Mouse (Mus musculus) embryonic fibroblast, embryonic 13.5 days (primary cell): Measurements from ENCODE around the gene Ciao1. TPM values are rescaled to one million over a fixed set of nuclear protein-coding genes. Genes with fewer than 3 reads are reported as not detected.

Experiments used
- H3K27ac ChIP-seq: 2 replicates; pipeline ENCODE4 v1.5.1; 2012; ENCODE audit warnings: low read length, control low read depth, inconsistent platforms; ENCODE audit not compliant: insufficient read depth
- H3K4me1 ChIP-seq: 2 replicates; pipeline ENCODE4 v1.6.1; 2011; ENCODE audit warnings: low read length; ENCODE audit not compliant: control insufficient read depth, insufficient read depth
- H3K4me3 ChIP-seq: 2 replicates; pipeline ENCODE4 v1.5.1; 2011; ENCODE audit warnings: mild to moderate bottlenecking, control low read depth, low read length; ENCODE audit not compliant: insufficient read depth
- CTCF ChIP-seq: IDR thresholded peaks from 2 replicates; pipeline ENCODE4 v1.5.1; 2011; ENCODE audit warnings: mild to moderate bottlenecking, control low read depth, low read length, moderate library complexity, borderline replicate concordance; ENCODE audit not compliant: insufficient read depth
- POLR2A ChIP-seq: IDR thresholded peaks from 2 replicates; pipeline ENCODE4 v1.6.1; 2011; ENCODE audit warnings: low read depth, mild to moderate bottlenecking, control low read depth, low read length, moderate library complexity
- polyA plus RNA-seq: library from polyadenylated mRNA; stranded (reverse); fragments of >200 nt; gene quantifications from 2 replicates; pipeline ENCODE4 v1.2.4, GENCODE M21; 2011; ENCODE audit warnings: low read depth; ENCODE audit not compliant: missing spikeins, insufficient read length

Gene Ciao1
- polyA plus RNA-seq, 1 experiment, result 23.1 TPM

DNA sequence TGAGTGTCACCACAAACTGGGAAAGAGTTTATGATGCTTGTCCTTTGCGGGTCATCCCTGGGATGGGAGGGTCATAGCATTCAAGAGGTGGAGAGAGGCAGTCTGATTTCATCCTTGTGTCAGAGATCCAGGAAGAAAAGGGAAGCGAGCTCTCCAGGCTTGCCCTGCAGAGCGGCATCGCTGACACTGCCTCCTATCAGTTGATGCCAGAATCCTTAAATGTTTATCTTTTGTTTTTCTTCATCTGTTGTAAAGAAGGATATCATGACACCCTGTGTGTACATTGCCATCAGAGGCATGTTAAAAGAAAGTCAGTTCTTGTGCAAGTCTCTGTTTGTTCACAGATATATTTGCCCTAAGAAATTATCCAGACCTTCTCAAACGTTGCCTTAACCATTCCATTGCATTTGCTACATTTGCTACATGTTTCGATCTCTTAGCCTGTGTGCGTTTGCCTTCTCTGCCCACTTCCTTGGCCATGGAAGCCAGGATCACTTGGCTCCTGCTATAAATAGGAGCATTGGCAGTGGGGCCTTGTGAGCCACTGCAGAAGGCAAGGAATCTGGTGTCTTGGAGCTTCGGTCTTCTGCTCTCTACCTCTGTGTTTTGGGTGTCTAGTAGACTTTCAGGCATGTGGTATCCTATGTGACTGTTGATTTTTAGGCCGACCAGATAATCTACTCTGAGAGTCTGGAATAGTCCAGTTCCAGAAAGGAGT is 2.8 kb upstream of the Ciao1 start:
- TF ChIP-seq CTCF (no peak), POLR2A (no peak)
- Histone ChIP-seq H3K27ac (no peak overlapping the region), H3K4me3 (no peak overlapping the region), H3K4me1 (peaks cover 17% of the 10 kb centered on the region)

DNA sequence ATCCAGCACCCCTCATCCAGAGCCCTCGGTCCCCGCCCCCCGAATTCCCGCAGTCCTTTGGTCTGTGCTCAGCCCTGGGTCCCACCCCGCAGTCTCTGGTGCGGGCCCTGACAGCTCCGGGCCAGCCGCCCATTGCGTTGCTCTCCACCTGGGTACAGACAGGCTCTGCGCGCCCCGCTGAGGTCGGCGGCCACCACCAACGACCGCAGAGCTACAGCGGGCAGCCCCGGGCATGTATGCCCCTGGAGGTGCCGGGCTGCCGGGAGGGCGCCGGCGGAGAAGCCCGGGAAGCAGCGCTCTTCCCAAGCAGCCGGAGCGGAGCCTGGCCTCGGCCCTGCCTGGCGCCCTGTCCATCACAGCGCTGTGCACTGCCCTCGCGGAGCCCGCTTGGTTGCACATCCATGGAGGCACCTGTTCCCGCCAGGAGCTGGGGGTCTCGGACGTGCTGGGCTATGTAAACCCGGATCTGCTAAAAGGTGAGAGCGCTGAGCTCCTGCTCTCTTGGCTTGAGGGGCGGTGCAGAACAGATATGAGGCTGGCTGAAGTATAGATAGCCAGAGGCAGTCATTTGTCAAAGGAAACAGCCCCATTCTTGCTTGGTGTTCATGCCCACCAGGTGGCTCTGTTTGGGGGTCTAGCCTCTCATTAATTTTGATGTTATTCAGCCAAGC is 853 bp upstream of the Ciao1 start:
- TF ChIP-seq POLR2A (no peak), CTCF (no peak)
- Histone ChIP-seq H3K4me1 (peaks cover 14% of the 10 kb centered on the region), H3K4me3 (peak overlapping the region; percentile 91), H3K27ac (no peak overlapping the region)

DNA sequence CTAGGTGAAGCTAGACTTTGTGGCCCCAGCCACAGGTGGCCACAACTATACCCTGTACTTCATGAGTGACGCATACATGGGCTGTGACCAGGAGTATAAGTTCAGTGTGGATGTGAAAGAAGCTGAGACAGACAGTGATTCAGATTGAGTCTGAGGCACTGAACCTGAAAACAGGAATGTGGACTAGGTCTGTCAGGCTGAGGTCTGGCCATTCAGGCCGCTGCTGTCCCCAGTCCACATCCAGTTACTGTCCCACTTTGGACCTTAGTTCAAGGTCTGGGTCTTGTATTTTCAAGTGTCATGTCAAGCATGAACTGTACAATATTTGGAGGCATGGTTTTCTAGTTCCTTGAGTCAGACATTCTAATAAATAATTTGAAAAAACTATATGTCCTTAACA is 7.6 kb downstream of the Ciao1 start:
- TF ChIP-seq CTCF (no peak), POLR2A (no peak)
- Histone ChIP-seq H3K27ac (no peak overlapping the region), H3K4me1 (no peaks in the 10 kb centered on the region), H3K4me3 (no peak overlapping the region)

DNA sequence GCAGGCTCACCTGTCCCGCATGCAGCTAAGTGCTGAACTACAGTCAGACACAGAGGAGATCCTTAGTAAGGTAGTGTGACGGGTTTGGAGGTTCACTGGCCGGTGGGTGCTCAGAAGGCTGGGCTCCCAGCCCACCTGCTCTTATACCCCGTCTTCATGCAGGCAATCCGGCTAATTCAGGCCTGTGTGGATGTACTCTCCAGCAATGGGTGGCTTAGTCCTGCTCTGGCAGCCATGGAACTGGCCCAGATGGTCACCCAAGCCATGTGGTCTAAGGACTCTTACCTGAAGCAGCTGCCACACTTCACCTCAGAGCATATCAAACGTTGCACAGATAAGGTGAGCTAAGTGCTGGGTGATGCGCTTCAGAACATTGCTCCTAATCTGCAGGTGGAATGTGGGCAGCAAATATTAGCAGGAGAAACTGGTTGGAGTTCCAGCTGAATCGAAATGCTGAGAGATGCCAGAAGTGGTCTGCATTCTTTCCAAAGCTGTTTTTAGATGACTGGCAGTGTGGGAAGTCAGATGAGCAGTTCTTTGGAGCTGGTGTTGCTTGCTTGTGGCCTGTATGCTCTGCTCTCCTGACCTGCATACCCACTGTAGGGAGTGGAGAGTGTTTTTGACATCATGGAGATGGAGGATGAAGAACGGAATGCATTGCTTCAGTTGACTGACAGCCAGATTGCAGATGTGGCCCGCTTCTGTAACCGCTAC is 9.6 kb downstream of the Ciao1 start:
- TF ChIP-seq CTCF, result no peak
- Histone ChIP-seq H3K4me1 (no peaks in the 10 kb centered on the region), H3K4me3 (no peak overlapping the region), H3K27ac (no peak overlapping the region)

DNA sequence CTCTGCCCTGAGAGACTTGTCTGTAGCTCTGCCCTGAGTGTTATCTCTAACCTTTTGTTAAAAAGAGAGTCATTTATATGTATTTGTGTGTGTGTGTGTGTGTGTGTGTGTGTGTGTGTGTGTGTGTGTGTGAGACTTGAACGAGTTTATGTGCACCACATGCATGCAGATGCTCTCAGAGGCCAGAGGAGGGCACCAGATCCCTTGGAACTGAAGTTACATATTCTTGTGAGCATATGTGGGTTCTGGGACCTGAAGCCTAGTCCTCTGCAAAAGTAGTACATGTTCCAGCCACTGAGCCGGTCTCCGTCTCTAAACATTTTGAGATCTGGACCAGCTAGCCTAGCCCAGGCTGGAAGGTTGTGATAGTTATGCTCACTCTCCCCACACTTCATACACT is 22.4 kb downstream of the Ciao1 start:
- no peaks in the 10 kb centered on the region for H3K4me1 ChIP-seq
- TF ChIP-seq CTCF, result no peak
- no peak for TF ChIP-seq POLR2A
- no peak overlapping the region for H3K4me3 ChIP-seq

DNA sequence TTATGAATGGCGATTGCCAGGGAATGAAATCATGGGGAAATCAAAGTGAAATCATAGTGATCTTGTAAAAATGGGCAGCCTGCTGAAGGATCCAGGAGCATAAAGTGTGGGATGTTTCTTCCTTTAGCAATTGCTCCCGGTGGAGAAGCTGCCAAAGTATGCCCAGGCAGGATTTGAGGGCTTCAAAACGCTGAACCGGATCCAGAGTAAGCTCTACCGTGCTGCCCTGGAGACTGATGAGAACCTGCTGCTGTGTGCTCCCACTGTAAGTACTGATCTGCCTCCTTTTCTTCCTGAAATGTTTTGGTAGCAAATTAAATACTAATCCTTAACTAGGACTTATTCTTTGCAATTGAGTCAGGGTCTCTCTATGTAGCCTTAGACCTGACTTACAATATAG is 29.9 kb downstream of the Ciao1 start:
- no peak for TF ChIP-seq POLR2A
- TF ChIP-seq CTCF, result no peak
- Histone ChIP-seq H3K4me3 (no peak overlapping the region), H3K4me1 (no peaks in the 10 kb centered on the region), H3K27ac (no peak overlapping the region)

More for the DNA sequence above, 22.4 kb downstream of the Ciao1 start:
- no peak overlapping the region for H3K27ac ChIP-seq

DNA sequence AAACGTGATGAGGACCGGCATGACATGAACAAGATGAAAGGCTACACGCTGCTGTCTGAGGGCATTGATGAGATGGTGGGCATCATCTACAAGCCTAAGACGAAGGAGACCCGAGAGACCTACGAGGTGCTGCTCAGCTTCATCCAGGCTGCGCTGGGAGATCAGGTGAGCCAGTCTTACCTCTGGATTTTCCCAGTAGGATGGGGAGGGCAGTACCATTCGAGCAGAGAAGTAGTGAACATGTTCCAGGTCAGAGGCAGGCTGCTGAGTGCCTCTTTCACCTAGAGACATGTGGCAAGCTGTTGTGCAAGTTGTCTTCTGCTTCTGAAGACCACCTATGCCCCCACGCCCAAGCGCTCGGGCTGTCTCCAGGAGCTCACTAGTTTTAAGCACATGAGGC is 36.9 kb downstream of the Ciao1 start:
- TF ChIP-seq CTCF (no peak), POLR2A (no peak)

DNA sequence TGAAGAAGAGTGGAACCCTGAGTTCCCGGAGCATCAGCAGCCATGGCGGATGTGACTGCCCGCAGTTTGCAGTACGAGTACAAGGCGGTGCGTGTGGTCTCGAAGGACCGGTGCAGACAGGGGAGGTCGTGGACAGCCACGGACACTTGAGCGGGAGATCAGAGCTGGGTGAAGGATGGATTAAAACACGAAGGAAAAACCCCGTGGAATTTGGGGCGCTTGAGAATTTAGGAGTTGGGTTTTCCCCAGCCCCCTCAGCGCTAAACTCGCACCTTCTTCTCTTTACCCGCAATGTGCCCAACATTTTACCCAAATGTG is 39.2 kb downstream of the Ciao1 start:
- H3K4me3 ChIP-seq, result peak overlapping the region; percentile 77
- no peaks in the 10 kb centered on the region for H3K4me1 ChIP-seq
- no peak for TF ChIP-seq CTCF
- no peak for TF ChIP-seq POLR2A
- H3K27ac ChIP-seq, result no peak overlapping the region

More for the DNA sequence above, 36.9 kb downstream of the Ciao1 start:
- Histone ChIP-seq H3K4me3 (no peak overlapping the region), H3K4me1 (no peaks in the 10 kb centered on the region), H3K27ac (no peak overlapping the region)

DNA sequence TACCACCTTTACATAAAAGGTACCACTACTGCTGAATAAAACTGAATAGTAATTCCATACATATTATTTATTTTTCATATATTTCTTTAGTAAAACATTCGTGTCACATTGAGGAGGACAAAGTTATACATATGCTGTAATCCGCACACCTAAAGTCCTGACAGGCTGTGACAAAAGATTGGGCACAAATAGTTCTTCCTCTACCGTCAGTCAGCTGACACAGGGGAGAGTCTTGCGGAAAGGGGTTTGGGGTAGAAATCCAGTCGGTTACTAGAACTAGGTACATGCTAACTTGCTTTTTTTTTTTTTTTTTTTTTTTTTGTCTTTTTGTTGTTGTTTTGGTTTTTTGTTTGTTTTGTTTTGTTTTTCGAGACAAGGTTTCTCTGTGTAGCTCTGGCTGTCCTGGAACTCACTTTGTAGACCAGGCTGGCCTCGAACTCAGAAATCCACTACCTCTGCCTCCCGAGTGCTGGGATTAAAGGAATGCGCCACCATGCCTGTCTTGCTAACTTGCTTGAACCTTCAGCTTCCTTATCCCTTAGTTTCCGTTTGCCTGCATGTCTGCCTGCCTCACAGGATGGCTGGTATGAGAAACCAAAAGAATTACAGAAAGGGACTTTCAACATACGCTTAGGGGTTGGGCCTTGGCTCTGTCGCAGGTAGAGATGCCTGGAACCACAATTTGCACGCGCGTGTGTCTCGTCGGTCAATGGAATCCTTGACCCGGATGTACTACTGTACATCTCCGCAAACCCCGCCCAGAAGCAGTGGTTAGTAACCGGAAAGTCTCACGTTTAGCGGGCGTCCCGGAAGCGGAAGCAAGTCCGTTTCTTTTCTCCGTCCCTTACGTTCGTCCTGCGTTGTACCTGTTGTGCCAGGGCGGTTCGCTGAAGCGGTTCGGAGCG is 39.8 kb downstream of the Ciao1 start, which contains the start of the genes 1810024B03Rik and Snrnp200:
1810024B03Rik (minus strand) TSS at position 734 of the 905 bp plus-strand sequence.
Snrnp200 (plus strand) TSS at position 840 of the 905 bp plus-strand sequence.
- Histone ChIP-seq H3K27ac (peak within 1 kb of the TSS; percentile 26; the same call in 1 of the 2 replicates), H3K4me3 (peak within 1 kb of the TSS; percentile 77), H3K4me1 (no peaks in the 10 kb centered on the region)
- TF ChIP-seq POLR2A (peak; percentile 74), CTCF (no peak)
